Mouse (Mus musculus) kidney, adult 18-20 months (tissue): ENCODE data around the gene Gpr62.
A peak's percentile ranks its signal among the peaks of the same experiment; 100 is the strongest.
"Not testable (repeated sequence)": the region's sequence is repeated elsewhere in the genome, so short reads cannot be mapped to it uniquely, and the experiment has no call there.

Source experiments
- DNase-seq: peaks from one replicate; pipeline ENCODE4 v3.0.0; 2021

Gpr62 gene

GRCm38 (mm10) chr9:106465571-106466200 lies at the start of gene Gpr62:
Gene Gpr62 (minus strand): TSS chr9:106465938.
- no peak for DNase-seq

- no peak for DNase-seq
Observed at GRCm38 (mm10) chr9:106514273-106514672, 48.5 kb upstream of the Gpr62 start, which contains the start of gene Iqcf5. Gene Iqcf5 (plus strand): TSS chr9:106514573.

GRCm38 (mm10) chr9:106513566-106513965 lies 47.8 kb upstream of the Gpr62 start:
- no peak for DNase-seq

- no peak for DNase-seq
Observed at GRCm38 (mm10) chr9:106512729-106513450, 47.2 kb upstream of the Gpr62 start.

- DNase-seq = no peak
Observed at GRCm38 (mm10) chr9:106509356-106509755, 43.6 kb upstream of the Gpr62 start.

- no peak for DNase-seq
Observed at GRCm38 (mm10) chr9:106504246-106504645, 38.5 kb upstream of the Gpr62 start.

- no peak for DNase-seq
Observed at GRCm38 (mm10) chr9:106501846-106502245, 36.1 kb upstream of the Gpr62 start.

GRCm38 (mm10) chr9:106499667-106500066 lies 33.9 kb upstream of the Gpr62 start, which contains the start of gene Iqcf1:
Gene Iqcf1 (plus strand): TSS chr9:106499967.
- DNase-seq = no peak

GRCm38 (mm10) chr9:106487602-106488001 lies 21.9 kb upstream of the Gpr62 start:
- not testable (repeated sequence) for DNase-seq

GRCm38 (mm10) chr9:106485076-106485475 lies 19.3 kb upstream of the Gpr62 start:
- no peak for DNase-seq

- no peak for DNase-seq
Observed at GRCm38 (mm10) chr9:106483606-106484005, 17.9 kb upstream of the Gpr62 start.

GRCm38 (mm10) chr9:106483136-106483535 lies 17.4 kb upstream of the Gpr62 start:
- DNase-seq = no peak

GRCm38 (mm10) chr9:106482578-106483115 lies 16.9 kb upstream of the Gpr62 start:
- DNase-seq = no peak

- no peak for DNase-seq
Observed at GRCm38 (mm10) chr9:106481676-106482075, 15.9 kb upstream of the Gpr62 start.

- DNase-seq = no peak
Observed at GRCm38 (mm10) chr9:106481075-106481474, 15.3 kb upstream of the Gpr62 start.

GRCm38 (mm10) chr9:106480541-106480940 lies 14.8 kb upstream of the Gpr62 start:
- no peak for DNase-seq

- no peak for DNase-seq
Observed at GRCm38 (mm10) chr9:106478101-106478500, 12.4 kb upstream of the Gpr62 start.

- DNase-seq = no peak
Observed at GRCm38 (mm10) chr9:106477649-106478048, 11.9 kb upstream of the Gpr62 start.

GRCm38 (mm10) chr9:106476924-106477484 lies 11.3 kb upstream of the Gpr62 start, which contains the start of gene Parp3:
Gene Parp3 (minus strand): TSS chr9:106476949.
- DNase-seq = peak; percentile 99

- DNase-seq = peak; percentile 72
Observed at GRCm38 (mm10) chr9:106476002-106476923, 10.5 kb upstream of the Gpr62 start.

- DNase-seq = no peak
Observed at GRCm38 (mm10) chr9:106475663-106476001, 9.9 kb upstream of the Gpr62 start, which contains the start of gene Rrp9. Gene Rrp9 (plus strand): TSS chr9:106475963.

- no peak for DNase-seq
Observed at GRCm38 (mm10) chr9:106475046-106475445, 9.3 kb upstream of the Gpr62 start.

- DNase-seq = peak; percentile 71
Observed at GRCm38 (mm10) chr9:106474456-106474855, 8.7 kb upstream of the Gpr62 start.
